Mouse (Mus musculus) retina, postnatal 7 days (tissue): Measurements from ENCODE around the gene Rnf167.

ENCODE experiments used
- DNase-seq: peaks from one replicate; pipeline ENCODE4 v3.0.0-alpha.2; 2012; ENCODE audit warnings: low read depth, low spot score

Rnf167 gene

DNA sequence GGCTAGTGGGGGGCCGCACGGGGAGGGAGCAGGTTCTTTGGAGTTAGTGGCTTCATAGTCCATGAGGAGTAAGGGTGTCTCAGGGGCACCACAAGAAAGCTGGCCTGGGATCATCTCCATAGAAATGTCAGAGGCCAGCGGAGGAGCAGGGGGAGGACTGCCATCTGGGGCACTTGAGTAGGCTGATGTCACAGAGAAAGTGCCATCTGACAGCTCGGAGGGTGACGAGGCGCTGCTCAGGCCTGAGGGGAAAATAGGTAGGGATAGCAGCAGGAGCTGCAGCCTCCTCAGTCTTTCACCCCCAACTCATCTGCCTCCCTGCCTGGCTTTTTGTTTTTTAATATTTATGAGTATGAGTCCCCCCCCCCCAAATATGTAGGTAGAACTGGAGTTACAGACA, 27.0 kb downstream of the Rnf167 start:
- no peak for DNase-seq

DNA sequence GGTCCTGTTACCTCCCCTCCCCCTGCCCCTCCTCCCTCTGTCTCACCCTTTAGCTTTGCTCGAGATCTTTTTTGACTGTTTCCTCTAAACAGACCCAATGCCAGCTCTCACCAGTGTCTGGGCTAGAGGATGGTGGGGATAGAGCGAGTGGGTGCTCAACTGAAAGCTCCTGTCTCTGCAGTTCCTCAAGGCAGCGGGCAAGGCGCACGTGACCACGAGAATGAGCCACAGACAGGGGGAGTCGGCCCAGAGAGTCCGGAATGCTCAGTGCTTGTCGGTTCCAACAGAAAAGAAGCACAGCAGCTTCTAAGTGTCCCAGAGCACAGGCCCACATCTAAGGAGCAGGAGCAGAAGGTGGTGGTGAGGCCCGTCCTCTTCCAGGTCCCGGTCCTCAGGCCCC, 27.5 kb downstream of the Rnf167 start:
- no peak for DNase-seq

DNA sequence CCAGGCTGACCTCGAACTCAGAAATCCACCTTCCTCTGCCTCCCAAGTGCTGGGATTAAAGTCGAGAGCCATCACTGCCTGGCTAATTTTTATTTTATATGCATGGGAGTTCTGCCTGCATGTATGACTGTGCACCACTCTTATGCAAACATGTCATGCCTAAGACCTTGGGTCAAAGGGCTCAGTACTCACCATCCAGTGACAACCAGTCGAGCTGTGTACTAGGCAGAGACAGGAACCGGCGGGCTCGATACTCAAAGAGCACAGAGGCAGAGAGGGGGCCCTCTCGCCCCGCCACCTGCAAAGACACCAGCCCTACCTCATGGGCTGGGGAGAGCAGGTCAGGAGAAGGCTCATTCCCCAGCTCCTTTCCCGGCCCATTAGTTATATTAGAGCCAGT, 31.1 kb downstream of the Rnf167 start:
- no peak for DNase-seq

DNA sequence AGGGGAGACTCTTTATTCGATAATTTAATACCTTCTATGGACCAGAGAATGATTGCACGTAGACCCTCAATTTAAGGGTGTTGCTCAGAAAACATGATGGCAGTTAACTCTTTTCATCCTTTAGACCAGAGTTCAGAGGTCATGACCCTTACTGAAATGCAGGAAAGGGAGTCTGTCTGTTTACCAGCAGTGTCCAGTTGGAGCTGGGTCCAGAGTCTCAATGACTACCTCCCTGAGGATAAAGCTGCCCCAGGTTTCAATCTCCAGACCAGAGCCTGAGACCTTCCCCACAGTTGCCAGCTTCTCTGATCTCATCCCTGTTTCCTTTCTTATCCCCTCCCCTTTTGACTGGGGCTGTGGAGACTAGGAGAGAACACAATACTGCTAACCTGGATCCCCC, 31.5 kb downstream of the Rnf167 start:
- no peak for DNase-seq

DNA sequence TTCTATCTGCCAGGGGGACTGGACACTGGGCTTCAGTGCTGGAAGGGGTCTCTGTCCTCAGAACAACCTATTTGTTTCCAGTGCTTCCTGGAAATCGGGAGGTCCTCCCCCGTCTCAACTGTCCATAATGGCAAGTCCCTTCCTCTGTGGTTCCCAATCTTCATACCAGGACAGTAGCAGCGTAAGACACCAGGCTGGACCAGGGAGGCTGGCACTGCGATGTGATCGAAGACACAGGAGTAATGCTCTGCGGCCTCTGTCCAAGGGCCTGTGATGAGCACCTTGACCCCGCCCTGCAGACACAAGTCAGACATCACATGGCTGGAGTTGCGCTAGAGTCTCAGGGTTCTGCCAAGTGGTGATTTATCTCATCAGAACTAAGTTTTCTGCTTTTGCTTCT, 32.3 kb downstream of the Rnf167 start:
- no peak for DNase-seq

DNA sequence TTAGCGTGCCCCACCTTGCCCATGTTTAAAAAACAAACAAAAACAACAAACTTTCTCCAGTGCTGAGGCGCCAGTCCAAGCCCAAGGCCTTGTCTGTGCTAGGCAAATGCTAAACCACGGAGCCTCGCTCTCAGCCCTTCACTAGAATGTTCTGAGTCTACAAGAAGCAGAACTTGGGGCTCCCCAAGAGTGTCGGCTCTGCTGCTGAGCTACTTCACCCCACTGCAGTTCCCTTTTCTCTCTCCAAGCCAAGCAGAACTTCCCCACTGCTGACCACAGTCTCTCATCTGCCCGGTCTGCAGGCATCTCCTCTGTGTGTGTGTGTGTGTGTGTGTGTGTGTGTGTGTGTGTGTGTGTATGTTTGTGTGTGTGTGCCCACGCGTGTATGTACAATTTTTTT, 32.9 kb downstream of the Rnf167 start:
- no peak for DNase-seq

DNA sequence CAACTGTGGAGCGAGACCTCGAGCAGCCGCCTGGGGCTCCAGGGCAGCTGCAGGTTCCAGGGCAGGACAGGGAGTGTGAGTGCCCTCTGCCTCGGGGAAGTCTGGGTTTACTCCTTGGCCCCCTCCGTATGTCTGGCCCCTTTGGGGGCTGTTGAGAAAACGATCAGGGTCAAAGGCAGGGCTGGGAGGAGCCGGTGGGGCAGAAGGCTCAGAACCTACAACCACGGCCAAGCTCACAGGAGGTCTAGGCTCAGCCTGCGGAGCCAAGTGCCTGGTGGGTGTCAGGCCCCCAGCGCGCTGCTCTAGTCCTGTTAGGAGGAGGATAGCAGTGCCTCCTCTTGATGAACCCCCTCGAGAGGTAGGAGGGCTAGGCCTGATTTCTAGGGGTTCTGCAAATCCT, 34.1 kb downstream of the Rnf167 start:
- DNase-seq, result no peak

DNA sequence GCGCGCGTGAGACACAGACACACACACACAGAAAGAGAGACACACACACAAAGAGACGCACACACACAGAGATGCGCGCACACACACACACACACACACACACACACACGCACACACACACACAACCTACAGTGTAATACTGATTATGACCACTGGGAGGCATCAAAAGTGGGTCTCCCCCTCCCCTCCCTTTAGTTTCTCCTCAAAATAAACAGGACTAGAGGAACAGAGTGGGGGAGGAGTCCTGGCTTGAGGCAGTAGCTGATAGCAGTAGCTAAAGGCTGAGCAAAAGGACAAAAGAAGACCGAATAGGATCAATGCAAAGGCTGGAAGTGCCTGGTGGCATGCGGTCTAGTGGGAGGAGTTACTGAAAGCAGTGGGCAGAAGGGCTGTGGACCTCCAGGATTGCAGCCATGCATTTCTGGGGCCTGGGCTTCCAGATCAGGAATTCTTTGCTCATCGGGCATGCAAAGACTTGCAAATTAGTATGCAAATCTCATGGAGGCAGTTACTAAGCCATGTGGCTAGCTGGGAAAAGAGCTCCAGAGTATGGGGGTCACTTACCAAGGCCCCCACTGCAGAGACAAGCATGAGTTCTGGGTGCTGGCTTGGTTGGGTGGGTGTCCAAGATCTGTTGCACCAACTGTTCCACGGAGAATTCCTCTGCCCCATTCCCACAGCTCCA, 35.0 kb downstream of the Rnf167 start:
- DNase-seq, result peak; percentile 66

DNA sequence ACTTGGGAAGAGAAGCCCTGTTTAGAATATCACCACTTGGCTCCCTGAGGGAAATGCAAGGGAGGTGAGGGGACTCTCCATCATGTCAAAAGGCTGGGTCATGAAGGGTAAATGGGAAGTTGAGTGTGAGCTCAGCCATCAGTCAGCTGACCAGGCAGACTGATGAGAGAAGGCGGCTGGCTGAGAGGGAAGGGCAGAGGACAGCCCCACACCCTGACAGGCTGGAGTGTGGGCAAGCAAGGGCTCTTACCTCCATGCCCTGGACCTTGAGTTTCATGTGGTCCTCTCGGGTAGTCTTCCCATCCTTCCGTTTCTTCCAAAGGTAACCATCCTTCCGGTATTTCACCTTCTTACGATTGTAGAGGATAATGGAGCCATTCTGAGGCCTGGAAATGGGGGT, 36.6 kb downstream of the Rnf167 start:
- DNase-seq, result no peak

DNA sequence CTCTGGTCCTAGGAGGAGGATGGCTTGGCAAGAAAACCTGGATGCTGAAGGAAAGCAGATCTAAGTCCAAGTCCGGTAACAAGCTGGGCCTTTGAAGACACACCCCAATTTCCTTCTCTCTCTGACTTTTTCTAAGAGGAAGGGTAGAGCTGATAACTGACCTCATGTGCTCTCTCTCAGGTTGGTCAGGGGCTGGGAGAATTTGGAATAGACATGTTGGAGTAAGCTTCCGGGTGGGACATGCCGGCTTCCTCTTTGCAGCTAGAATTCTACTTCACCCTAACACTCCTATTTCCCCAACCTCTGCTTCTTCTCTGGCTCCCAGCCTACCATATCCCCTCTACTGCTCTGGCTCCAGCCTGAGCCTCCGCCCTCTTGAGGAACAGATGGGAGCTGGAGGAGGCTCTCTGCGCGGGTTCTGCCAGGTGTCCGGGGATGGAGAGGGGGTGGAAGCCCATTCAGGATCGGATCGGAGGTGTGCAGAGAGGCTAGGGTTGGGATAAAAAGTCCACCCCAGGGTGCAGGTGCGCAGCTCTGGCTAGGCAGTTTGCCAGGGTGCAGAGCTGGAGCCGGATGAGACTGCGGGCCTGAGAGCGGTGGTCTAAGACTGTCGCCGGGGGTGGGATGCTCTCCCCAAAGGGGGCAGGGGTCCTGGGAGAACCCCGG, 40.0 kb downstream of the Rnf167 start:
- DNase-seq, result no peak

GRCm38 (mm10) chr11:70687601-70688199, 40.7 kb downstream of the Rnf167 start, which contains the start of gene Camta2:
TSS of gene Camta2 (minus strand) at chr11:70688105.
- DNase-seq, result peak; percentile 57

DNA sequence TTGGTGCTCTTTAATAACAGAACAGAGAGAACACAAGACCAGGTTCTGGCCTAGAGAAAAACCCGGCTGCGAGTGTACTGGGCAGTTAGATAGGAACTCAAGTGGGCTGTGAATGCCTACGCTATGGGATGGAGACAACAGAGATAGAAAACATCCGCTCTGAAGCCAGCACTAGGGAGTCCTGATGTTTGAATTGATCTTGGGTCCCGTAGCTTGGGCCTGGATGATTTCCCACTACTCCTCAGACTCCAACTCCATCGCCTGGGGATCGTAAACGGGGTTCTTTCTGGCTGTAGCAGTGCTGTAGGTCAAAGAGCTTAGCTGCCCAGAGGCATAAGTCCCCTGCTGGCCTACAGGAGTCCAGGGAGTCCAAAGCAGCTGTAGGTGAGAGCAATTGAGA, 41.3 kb downstream of the Rnf167 start:
- no peak for DNase-seq

GRCm38 (mm10) chr11:70689578-70689977, 42.5 kb downstream of the Rnf167 start:
- DNase-seq, result no peak

- no peak for DNase-seq
Observed at GRCm38 (mm10) chr11:70693504-70693903, 46.5 kb downstream of the Rnf167 start.

GRCm38 (mm10) chr11:70697376-70697775, 50.3 kb downstream of the Rnf167 start:
- no peak for DNase-seq

- DNase-seq, result no peak
Observed at GRCm38 (mm10) chr11:70699051-70699450, 52.0 kb downstream of the Rnf167 start.

DNA sequence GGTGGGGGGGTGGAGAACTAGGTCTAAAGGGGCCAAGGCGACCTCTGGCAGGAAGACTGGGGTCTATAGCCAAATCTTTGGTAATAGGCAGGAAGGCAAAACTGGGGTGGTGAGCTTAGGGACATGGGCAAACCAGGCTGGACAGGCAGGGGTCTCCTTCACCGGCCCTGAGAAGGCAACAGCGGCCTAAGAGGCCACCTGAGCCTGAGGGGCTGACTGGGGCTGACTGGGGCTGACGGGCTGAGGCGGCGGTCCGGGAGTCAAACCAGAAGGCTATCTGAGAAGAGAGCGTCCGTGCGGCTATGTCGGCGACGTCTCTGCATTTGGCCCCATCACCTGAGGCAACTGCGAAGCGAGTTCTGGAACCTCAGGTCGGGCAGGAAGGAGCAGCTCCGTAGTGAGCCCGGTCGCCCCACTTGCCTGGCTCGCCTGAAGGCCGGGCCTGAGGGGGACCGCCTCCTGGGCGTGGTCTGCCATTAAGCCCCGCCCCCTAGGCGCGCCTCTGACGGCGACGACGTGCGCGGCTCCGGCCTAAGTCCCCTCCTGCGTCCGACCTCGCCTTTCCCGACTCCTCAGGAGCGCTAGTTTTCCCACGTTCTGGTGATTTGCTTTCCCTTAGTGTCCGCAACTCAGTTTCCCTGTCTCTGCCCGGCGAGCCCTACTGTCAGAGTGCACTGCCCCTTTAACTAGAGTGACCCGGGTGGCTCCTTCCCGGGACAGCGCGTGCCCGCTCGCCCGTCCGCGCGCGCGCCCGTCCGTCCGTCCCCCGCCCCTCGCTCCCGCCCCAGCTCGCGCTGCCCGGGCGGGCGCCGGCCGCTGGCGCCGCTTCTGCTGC, 52.9 kb downstream of the Rnf167 start, which contains the start of the genes Inca1 and Kif1c:
Gene Inca1, minus strand, starts transcription at position 434 of the 835 bp plus-strand sequence.
Gene Kif1c, plus strand, starts transcription at position 827 of the 835 bp plus-strand sequence.
- DNase-seq, result peak; percentile 84

GRCm38 (mm10) chr11:70700613-70701012, 53.6 kb downstream of the Rnf167 start:
- no peak for DNase-seq
